Mouse (Mus musculus) frontal cortex, postnatal 36 days (tissue): ENCODE measurements at regions not wholly inside any gene's neighbourhood (a gene's known extent, or its start where the extent isn't known, plus 50 kb on each side); places are given as distances from the start of the nearest gene placed in this dataset.

Source experiments
- DNase-seq, 2 experiments: peaks; one replicate each; pipeline ENCODE4 v3.0.0; 2022; ENCODE audit warnings: low spot score in 2 of 2

DNA sequence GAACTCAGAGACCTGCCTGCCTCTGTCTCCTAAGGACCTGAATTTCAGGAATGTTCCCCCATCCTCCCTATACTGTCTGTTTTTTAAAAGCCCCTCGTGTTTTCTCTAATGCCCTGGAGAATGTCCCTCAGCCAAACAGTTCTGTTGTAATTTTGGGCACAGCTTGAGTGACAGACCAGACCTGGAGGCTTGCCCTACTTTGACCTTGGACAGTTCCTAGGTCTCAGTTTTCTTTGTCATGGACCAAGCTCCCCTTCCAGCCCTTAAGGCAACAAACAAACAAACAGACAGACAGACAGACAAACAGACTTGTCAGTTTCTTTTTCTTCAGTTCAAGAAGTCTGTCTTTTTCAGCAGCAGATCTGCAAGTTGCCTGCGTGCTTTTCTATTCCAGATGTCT, 114.4 kb downstream of the Sox2 start:
- DNase-seq = no peak

DNA sequence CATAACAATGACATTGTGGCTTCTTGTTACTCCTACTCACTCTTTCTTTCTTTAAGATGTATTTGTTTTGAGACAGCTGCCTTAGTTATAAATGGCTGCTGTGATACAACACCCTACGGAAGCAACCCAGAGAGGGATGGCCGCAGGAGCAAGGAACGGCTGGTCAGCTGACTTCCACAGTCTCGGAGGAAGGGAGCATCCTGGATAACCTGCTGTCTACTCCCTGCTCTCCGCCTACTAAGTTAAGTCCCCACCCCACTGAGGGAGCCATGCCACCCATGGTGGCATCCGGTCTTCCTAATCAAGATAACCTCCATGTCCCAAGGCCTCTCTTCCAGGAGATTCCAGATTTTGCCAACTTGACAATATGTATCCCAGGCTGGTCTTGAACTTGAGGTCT, 114.9 kb downstream of the Sox2 start:
- no peak for DNase-seq

DNA sequence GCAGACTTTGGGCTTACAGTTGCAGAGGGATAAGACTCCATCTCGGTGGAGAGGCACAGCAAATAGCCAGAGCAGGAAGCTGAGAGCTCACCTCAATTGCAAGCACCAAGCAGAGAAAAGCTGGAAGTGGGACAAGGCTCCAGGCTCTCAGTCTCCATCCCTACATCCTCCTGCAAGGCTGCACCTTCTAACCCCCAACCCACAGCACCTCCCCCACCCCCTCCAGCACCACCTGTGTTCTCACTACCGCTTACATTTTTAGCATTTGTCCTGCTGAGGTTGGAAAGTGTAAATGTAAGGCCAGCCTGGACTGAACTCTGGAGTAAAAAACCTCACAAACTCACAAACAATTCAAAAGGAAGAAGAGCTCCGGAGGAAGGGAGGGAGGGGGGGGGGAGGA, 119.6 kb downstream of the Sox2 start:
- no peak for DNase-seq

DNA sequence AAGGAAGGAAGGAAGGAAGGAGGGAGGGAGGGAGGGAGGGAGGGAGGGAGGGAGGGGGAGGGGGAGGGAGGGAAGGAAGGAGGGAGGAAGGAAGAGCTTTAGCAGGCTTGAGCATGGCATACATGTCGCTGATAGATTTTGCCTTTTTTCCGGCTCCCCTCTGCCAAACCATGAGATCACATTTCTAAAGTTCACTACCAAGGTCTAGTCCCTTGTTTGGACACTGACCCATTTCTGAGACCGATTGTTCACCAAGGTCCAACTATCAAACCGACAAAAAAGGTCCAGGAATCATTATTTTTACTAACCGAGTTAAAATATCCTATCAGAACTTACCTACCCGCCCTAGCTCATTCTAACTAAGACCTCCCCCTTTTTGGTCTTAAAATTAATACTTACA, 120.1 kb downstream of the Sox2 start:
- no peak for DNase-seq

DNA sequence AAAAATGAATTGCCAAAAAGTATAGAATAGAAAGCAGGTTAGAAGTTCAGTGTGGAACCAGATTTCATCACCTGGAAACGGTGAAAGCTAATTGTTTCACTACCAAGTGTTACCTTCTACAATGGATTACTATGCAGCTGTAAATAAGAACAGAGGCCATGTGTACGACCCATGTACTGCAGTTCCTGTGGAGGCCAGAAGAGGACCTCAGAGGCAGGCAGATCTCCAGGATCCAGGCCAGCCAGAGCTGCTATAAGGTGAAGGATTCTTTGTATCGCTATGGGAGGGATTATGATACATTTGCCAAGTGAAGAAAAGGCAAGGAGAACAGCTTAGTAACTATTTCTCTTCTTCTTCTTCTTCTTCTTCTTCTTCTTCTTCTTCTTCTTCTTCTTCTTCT, 121.8 kb downstream of the Sox2 start:
- no peak for DNase-seq

DNA sequence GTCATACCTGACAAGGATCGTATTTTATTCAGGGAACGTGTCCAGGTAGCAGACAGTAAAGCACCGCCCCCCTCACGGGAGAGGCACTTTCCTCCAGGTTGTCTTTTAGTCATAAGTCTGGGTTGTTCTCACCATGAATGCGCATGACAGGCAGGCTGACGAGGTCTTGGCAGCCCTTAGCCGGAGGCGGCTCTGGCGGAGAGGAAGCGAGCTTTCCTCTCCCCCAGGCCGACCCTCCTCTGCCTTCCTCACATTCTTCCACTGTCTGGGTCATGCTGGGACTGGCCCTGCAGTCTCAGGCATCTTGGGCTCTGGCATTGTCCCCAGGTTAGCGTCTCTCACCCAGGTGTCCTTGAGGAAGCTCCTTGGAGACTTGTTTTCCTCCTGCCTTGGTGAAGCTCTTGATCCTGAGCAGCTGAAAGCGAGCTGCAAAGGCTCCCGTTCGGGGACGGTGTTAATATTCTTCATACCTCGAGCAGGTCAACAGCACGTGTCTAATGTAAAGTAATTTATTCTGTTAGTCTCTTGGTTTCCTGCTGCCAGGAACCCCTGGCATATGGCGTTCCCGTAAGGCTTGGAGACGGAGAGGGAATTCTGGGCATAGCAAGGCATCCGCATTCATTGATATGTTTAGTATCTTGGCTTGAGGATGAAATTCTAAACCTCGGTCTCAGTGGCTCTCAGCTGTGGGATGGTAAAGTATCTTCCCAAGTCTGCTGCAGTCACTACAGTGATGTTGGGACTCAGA, 123.6 kb downstream of the Sox2 start:
- peak in 1 of 2 experiments; percentile 19 for DNase-seq

DNA sequence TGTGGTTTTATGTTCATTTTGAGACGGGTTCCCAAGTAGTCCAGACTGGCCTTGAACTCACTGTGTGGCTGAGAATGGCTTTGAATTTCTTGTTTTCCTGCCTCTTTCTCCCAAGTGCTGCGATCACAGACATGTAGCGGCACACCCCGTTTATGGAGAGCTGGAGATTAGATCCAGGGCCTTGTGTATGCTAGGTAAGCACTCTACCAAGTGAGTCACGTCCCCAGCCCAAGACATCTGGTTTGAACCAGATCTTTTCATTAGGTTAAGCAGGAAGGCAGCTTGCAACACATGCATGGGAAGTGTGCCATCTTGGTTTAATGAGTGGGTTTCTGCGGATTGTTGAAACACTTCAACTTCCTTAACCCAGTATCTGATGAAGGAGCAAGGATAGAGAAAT, 131.6 kb downstream of the Sox2 start:
- no peak for DNase-seq

DNA sequence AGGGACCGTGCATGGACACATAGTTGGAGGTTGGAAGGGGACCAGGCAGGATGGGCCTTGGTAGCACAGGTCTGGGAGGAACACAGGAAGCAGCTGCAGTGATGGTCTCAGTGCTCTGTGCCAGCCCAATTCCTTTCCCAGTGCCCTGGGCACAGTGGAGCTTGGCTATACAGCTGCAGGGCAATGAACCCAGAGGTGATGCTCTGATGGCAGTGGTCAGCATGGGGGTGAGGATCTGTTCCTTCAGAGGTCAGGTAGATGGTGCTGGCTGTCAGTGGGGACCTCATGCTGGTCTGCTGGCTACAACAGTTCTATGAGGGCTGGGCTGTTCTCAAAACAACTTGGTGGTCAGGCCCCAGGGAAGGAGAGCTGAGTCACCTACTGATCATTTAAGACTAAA, 133.2 kb downstream of the Sox2 start:
- no peak for DNase-seq

DNA sequence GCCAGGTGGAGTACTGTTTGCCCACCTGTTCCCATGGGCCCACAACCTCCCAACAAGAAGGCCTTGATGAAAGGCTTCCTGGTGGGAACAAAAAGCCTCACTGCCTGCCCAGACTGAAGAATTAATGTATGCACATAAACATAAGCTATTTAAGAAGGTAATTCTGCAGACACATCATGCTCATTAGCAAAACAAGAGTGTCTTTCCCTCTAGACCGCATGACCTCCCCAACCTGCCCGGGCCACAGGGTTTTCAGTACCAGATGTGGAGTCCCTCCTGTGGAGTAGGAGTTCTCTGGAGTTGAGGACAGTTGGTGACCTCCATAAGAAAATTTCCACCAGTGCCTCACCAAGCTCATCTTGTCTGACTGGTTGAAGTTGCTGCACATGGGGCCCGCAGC, 137.0 kb downstream of the Sox2 start:
- no peak for DNase-seq

DNA sequence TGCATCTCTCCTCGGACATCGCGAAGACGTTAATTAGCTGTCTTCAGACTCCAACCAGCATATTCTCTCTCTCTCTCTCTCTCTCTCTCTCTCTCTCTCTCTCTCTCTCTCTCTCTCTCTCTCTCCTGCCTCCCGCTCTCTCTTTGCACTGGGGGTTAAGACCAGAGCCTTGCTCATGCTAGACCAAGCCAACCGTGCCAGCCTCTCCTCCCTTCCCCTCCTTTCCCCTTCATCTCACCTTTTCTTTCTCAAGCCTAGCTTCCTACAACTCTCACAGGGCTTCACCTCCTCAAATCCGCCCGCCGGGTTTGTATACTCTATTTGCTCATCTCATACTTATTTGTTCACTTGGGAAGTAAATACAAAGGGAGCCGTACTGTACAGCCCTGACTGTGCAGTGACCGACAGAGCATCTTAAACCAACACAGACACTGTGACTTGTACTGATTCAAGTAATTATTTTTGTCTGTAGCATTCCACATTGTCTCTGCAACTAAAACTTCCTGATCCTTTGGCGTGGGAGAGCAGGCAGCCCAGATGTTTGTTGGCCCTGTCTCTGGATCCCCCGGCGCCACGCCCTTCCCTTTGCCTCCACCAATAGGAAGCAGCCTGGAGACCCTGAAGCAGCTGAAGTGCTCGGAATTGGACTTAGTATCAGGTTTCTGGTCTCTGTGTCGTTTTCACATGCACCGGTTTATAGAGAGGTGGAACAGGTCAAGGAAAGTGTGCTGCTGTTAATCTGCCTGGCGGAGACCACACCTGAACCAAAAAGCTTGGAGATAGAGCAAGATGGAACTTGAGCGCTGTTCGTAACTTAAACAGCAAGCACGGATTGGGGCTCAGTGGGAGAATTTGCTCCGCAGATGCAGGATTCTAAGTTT, 145.1 kb downstream of the Sox2 start:
- peak in 1 of 2 experiments; percentile 8 for DNase-seq

DNA sequence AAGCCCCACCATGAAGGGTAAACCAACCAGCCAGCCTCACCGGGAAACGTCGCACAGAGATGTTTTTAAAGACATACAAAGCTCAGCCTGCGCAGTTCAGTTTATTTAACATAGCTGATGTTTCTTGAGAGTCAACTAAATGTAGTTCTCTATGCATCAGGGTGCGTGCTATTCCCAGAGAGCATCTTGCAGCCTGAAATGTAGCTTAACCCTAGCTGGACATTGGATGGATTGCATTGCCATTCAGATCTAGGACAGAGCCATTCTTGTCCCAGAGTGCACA, 145.7 kb downstream of the Sox2 start:
- no peak for DNase-seq

DNA sequence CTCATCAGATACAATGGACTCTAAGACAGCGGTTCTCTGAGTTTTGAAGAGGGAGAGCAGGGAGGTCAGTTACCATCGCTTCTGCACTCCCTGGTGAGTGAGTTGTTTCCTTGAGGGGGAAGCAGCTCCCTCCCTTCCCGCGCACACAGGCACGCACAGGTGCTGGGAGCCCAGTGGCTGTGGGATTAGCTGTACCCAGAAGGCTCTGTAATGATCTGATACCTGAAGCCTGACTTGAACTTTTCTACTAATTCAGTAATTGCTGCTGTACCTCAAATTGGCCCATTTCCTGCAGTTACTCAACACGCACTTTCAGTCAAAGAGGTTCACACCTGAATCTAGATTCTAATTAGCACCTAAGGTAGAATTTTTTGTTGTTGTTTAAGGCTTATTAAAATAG, 158.6 kb downstream of the Sox2 start:
- DNase-seq = no peak

DNA sequence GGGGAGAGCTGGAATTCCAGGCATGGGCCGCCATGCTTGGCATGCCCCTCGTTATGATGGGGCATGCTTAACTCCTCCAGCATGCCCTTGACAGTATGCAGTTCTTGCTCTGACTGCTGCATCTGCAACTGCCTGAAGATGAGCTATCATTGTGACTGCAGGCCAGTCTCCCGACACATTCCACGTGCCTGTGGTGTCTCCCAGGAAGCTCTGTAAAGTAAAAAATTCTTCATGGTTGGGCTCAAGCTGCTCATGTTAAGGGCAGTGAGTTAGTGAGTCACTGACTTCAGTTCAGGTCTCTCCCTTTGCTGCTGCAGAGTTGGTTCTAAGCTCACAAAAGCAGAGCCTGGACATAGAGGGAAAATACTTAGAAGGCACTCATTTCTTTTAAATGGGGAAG, 161.5 kb downstream of the Sox2 start:
- DNase-seq = no peak

DNA sequence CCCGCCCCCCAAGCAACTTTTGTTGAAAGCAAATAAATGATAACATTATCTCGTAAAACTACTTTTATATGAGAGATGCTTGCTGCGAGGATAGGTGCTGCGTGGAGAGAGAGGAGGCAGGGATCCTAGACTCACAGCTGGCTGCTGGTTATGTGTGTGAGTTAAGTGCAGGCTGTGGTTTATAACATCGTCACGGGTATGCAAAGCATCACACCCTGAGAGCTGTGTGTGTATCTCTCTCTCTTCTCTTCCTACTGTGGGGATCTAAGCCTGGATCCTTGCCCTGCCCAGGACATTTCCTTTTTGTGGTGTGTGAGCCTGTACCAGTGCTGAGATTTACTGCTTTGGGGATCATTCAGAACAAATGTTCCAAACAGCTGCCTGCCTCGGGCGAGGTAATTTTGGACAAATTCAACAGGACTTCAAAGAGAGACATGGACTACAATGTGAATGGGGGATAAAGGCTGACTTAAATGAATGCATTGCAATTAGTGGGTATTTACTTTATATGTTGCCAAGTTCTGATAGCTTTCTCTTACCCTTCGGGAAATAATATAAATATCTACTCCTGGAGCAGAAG, 162.9 kb downstream of the Sox2 start:
- DNase-seq = no peak

DNA sequence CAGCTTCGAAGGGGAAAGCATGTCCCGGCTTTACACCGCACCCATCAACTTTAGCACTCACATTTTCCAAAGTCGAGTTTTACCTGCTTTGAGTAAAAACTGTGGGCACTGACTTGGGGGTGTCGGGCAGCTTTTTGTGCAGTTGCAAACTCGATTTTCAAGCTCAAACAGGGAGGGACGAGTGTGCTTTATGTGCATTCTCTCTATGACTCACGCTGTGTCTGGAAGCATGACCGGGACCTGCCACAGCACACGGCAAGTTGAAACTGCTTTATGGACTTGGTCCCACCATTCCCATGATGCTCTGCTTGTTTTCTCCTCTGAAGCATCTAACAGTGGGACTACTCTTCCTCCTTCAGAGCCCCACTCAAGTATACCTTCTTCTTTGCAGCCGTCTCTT, 174.8 kb downstream of the Sox2 start:
- no peak for DNase-seq

DNA sequence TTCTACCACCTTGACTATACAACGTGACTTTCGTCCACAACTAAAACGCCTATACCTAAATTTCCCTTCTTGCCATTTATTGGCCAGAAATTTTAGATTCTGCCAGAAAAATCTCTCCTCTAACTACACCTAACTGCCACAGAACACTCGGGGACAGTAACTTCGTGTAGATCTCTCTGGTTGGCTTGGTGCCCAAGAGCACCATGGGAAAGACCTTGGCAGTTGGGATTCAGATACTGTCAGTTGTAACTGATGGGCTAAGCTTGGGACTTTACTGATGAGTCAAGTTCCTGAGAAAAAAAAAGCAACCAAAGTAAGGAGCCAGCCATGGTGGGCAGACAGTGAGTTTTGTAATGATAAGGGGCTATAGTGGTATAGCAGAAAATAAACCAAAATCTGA, 176.2 kb downstream of the Sox2 start:
- DNase-seq = no peak

DNA sequence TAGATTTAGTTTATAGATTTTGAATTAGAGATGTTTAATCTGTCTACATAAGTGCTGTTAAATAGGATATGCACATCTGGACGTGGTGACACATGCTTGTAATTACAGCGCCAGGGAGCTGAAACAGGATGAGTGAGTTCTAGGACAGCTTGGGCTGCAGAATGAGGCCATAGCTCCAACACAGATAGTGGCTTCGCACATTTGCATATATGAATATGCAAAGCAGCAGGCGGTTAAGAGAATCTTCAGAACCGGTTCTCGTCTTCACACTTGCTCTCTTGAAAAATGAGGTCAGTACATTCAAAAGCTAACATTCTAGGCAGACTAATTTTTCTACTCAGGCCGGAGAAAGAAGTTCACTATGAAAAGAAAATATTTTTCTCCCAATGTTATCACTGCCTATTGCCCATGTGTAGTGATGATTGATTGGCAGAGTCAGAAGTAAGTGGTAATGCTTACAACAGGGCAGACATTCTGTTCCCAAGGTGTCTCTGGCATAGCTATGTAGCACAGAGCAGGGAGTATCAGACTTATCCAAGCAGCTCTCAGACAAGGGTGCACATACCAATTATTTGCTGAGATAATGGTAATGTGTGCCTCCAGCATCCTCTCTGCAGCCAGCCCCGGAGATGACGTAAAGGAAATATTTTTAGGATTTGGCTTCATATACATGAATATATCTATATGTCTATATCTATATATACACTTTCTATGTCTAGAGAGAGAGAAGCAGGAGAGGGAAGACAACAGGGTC, 178.4 kb downstream of the Sox2 start:
- DNase-seq = peak; percentile 9 to 37

DNA sequence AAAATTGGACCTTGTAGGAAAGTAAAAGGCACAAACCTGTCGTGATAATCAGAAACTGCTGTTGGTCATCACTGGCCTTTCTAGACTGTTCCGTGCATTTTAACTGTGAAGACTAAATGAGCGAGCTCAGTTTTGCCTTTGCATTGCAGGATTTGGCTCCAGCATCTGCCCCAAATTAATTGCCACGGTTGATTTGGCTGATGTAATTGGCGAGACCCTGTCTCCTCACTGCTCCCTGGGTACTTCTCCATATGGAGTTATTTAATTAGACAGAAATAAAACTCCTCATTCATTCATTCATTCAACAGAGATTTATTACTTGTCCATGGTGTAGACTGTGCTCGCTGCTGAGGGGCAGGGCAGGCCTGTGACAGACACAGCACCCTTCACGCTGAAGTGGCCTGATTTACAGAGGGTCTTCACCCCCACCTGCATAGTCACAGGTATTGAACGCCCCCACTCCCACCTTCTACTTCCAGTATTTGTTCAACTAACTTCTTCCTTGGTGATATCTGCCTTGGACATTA, 186.6 kb downstream of the Sox2 start:
- DNase-seq = no peak

DNA sequence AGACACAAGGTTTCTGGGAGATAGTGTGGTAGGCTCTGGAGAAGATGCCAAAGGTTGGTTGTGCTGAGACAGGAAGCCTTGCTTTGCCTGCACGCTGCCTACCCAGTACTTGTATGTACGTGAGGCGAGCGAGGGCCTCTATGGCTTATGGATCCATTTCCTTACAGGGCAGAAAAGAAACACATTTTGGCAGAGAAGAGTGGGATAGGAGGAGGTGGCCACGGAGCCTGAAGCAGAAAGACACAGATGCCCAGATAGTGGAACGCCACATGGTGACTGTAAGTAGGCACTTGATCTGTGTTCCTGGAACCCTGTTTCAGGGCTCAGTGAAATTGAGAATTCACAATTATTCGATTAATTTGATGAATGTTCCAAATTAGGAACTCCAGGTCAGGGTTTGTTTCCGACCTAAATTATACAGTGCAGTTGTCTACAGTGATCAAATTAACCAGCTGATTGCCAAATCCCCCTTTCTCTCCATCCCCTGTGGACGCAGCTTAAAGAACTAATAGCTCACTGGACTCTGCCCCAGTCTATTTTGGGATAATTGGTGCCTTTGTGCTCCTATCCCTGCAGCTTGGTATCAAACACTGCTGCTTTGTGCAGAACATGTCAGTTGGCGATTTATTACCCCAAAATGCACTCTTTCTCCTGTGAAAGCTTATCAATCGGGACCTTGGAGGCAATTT, 187.6 kb downstream of the Sox2 start:
- no peak for DNase-seq

DNA sequence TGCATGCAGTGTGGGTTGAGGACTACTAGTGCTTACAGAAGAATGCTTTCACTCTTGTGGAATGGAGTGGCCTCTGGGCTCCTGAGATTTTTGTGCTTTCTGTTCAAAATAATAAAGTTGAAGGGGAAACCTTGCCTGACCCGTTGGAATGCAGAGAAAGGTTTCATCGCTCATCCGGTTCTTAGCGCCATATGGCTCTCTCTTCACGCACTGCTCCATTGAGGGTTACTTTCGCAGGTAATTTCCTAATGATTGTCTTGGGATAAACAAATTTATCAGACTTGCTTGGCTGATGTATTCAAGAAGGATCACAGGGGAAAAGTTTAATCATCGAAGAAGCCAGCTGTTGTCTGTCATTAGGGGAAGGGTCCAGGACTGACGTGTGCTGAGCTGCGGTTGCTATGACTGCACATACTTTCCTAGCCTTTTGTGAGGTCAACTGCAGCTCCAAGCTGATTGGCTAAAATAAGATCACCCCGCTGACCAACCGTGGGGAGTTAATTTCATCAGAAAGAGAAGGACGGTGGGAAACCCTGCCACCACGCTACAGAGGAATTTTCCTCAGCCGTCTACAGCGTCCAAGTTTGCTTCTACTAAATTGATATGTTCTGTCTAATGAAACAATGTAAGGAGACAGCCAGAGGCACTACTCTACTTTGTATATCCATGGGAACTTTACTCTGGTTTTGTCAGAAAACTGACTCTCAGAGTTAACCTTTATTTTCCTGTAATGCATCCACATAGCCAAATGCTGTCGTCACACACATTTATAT, 210.9 kb downstream of the Sox2 start:
- DNase-seq = no peak
